Mouse (Mus musculus) cerebellum, adult 9-11 months (tissue): ENCODE data around the gene Supt7l.

Experiments used
- DNase-seq: peaks from one replicate; pipeline ENCODE4 v3.0.0; 2022

The Supt7l gene

GRCm38 (mm10) chr5:31489116-31489769, 38.4 kb downstream of the Supt7l start:
- DNase-seq, result no peak

GRCm38 (mm10) chr5:31487889-31488288, 39.7 kb downstream of the Supt7l start:
- DNase-seq, result no peak

- DNase-seq, result no peak
These were observed 42.2 kb downstream of the Supt7l start, which contains the start of gene 4930548H24Rik for GRCm38 (mm10) chr5:31485440-31485839. TSS of gene 4930548H24Rik (plus strand) at chr5:31485740.

- no peak for DNase-seq
These were observed 47.1 kb downstream of the Supt7l start for GRCm38 (mm10) chr5:31480536-31480935.

- DNase-seq, result no peak
These were observed 57.3 kb downstream of the Supt7l start for GRCm38 (mm10) chr5:31470334-31470733.

- DNase-seq, result no peak
These were observed 57.9 kb downstream of the Supt7l start for GRCm38 (mm10) chr5:31469711-31470110.

GRCm38 (mm10) chr5:31467798-31468197, 59.8 kb downstream of the Supt7l start:
- no peak for DNase-seq
